Mouse (Mus musculus): ENCODE measurements around the gene 5730596B20Rik.

Gene 5730596B20Rik

DNA sequence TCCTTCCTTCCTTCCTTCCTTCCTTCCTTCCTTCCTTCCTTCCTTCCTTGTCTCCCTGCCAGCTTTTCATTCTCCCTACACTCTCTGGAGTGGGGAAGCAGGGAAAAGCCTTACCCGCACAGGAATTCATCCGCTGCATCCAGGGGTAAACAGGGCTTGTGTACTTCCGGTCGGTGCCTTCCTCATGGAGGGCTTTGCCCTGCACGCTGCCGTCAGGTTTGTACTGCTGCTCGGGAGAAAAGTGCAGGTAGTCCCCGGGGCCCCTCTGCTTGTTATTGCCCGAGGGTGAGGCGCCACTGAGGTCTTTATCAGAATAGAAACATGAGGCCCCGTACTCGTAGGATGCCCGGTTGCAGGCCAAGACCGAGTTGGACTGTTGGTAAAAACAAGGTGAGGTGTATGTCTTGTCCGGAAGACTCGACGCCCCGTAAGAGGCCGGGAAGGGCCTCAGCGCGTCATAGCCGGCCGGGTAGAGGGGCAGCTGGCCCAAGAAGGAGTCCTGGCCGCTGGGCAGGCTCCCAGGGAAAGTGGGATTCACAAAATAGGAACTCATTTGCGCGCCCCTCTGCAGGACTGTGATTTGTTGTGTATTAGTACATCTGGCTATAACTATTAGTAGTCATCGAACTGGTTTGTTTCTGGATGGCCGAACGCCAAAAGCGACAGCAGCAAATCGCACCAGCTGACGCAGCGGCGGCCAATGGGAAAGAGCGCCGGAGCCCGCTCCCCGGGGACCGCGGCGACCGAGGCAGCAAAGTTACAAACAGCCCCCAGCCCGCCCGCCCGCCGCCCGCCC is 31.0 kb downstream of the 5730596B20Rik start, which contains the start of gene Hoxa6:
Gene Hoxa6 (minus strand): TSS at position 651 of the 796 bp plus-strand sequence.
- TF ChIP-seq GATA4 (IDR thresholded peaks at IDR 0.05; ENCODE audit: insufficient replicate concordance, low read length) = no peak

DNA sequence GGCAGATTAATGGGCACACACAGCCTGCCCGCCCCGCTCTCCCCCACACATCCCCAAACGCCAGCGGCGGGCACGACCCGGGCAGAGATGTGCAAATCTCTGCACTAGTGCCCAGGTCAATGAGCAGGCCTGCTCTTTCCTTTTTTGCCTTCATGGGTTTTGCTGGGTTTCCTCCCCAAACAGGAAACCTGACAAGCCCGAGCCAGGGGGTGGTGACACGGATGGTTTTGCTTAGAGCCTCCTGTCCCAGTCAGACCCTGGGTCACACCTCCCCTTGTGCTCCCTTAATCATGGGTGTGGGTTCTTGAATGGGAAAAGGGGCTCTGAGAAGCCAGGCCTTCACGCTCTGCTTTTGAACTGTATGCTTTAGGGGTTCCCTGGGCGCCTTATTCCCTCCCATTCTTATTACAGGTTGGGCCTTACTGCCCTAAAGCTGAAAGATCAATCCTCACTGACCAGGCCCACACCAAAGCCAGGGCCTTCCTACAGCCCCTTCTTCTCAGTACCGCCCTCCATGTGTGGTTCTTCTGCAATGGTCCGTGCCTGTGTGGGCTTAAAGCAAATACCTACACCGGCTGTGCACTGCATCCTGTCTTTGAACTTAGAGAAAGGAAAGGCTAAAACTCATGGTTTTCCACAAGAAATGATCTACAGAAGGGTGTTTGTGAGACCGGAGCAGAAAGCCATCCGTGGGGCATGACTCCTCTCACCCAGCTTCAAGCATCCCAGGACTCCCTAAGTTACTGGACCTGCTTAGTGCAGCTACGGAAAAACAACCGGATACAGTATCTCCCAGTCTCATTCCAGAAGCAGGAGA is 31.8 kb downstream of the 5730596B20Rik start:
- TF ChIP-seq GATA4 (IDR thresholded peaks at IDR 0.05; ENCODE audit: insufficient replicate concordance, low read length) = no peak

DNA sequence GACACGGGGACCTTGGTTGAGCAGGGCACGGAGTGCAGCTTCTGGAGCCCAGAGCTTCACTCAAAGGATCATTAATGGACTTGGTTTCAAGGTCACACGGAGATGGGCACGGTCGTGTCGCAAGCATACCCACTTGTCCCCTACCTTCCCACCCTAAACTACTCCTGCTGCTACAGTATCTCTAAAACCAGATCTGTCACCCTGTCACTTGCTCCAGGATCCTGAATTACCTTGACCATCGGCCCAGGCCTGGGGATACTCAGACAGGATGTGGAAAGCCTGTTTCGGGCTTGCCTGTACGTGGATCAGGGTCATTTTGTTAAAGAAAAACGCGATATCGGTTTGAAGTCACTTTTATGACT is 32.4 kb downstream of the 5730596B20Rik start:
- TF ChIP-seq GATA4 (IDR thresholded peaks at IDR 0.05; ENCODE audit: insufficient replicate concordance, low read length) = no peak

DNA sequence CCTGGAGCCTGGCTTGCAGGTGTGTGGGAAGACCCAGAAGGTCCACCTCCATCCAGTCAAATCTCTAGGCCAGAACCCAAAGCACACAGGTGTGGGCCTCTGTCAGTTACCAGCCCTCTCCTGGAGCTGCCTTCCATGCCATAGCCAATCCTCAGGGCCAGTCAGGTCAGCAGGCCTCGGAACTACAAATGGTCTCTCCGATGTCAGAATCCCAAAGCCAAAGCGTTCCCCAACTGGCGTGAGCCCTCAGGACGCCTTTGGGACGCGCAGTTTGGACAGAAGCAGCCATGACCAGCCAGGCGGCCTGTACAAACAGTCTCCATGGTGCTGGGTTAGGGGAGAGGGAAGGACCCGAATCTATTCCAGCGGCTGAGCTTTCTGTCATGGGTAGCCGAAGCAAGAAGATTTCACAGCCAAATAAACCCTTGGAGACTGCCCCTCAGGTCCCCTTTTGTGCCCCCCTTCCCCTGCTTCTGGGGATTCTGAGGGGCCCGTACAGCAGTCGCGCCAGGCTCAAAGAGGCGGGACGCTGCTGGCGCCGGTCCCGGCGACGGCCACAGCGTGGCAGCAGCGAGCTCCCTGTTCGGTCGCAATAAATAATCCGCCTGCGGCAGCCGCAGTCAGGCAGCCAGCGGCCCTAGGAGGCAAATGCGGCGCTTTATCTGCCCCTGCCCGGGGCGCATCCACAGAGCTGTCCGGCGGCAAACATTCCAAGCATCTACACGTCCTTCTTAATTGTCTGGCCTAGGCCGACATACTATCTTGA is 34.1 kb downstream of the 5730596B20Rik start:
- no peak; the same call in 1 of the 2 replicates for TF ChIP-seq GATA4 (IDR thresholded peaks at IDR 0.05; ENCODE audit: insufficient replicate concordance, low read length)

DNA sequence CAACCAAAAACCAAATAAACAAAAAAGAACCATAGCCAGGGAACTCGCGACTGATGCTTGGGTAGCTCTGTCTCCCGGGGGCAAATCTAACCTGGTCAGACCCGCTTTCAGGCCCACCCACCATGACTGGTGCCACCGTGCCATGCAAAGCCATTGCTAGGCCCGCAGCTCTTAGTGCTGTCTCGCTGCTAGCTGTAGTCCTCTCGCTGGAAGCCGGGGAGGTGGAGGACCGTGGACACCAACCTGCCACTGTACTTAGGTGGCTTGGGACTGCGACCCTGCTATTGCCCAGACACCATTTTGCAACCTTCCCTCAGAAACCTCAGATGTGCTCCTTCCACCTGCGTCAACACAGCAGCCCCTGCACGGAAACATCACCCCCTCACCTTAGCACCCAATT is 34.7 kb downstream of the 5730596B20Rik start:
- TF ChIP-seq GATA4 (IDR thresholded peaks at IDR 0.05; ENCODE audit: insufficient replicate concordance, low read length) = no peak

DNA sequence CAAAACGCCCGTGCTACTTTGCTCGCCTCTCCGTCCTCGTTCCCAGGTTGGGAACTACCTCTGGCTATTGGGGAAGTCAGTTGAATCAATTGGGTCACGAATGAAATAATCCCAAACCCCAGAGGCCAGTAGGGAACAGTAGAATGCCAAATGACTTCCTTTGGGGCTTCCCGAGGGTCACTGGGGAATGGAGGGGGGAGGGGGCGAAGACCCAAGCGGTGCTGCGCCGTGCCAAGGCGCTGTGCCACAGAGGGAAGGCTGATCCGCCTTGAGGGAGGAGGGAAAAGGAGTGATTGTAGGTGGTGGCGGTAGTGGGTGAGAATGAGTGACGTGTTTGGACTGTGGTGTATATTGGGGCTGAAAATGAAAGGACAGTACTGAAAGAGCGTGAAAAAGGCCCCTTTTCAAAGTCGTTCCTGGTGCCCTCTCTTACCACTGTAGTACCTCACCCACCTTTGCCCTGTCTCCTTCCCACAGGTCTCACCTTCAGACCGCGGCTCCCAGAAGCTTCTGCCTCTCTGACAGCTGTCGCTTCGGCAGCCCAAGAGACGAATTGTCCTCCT is 35.3 kb downstream of the 5730596B20Rik start:
- TF ChIP-seq GATA4 (IDR thresholded peaks at IDR 0.05; ENCODE audit: insufficient replicate concordance, low read length) = no peak

DNA sequence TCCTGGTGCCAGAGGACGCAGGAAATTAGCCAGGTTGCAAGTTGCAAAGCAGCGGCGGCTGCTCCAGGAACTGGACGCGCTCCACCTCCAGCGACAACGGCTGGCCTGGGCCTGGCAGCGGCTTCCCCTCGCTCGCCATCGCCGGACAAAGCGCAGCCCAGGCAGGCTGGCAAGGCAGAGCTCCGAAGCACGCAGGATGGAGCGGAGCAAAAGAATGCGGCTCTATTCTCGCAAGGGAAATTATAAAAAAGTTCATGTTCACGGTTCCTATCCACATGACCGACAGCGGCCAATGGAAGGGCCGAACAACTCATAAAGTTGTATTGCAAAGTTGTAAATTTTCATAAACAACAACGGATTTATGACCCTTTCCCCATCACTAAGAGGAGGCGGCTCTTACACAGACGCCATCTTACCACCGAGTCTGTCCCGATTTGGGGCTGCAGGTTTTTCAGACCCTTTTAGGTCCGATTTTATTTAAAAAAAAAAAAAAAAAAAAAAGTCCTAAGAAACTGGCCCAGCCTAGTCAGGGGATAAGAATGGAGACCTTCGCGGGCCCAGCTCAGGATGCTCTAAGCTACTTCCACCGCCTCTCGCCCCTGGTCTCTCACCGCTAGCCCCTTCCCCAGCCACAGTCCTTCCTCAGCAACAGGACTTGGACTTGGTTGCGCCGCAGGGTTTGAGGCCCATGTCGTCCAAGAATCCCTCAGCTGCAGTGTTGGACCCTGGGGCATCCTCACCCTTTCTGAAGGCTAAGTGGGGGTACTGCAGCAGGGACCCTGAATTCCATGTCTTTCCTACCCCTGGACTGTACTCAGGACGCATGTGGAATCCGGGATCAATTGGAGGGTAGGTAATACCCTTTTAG is 36.1 kb downstream of the 5730596B20Rik start, which contains the start of the genes Hoxa3 and Gm28308:
Gene Hoxa3 (minus strand): TSS at position 218 of the 868 bp plus-strand sequence.
Gene Gm28308 (minus strand): TSS at position 221 of the 868 bp plus-strand sequence.
- TF ChIP-seq GATA4 (IDR thresholded peaks at IDR 0.05; ENCODE audit: insufficient replicate concordance, low read length) = no peak

DNA sequence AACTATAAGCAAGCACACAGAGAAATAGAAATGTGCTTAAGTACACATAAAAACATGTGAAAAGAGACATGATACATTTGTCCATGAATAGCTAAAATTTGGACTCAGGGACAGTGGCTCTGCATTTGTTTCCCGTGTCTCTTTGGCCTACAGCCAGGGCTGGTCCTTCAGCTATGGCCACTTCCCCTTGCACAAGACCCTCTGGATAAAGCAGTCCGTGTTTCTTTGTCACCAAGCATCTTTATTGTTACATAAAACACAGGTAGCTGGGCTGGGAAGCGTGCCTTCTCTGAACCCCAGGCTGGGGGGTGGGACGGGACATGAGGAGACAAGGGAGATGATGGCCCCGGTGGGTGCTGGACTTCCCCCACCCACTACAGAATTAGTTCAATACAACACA is 37.0 kb downstream of the 5730596B20Rik start:
- TF ChIP-seq GATA4 (IDR thresholded peaks at IDR 0.05; ENCODE audit: insufficient replicate concordance, low read length) = no peak

DNA sequence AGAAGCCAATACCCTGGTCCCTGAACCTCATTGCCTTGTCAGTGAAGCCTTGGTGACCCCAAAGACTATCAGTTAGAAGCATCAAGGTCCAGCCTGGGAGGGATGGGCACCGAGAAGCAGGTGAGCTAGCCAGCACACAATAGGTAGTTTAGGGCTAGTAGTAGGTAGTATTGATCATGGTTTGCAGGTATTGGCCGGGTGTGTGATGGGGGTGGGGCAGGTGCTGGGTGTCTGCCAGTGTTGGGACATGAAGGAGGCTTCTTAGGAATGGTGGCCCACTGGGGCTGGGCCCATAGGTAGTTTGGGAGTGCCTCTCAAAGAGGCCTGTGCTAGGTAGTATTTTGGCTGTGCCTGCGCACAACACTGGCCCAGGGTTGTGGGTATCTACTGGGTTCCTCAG is 37.8 kb downstream of the 5730596B20Rik start:
- no peak for TF ChIP-seq GATA4 (IDR thresholded peaks at IDR 0.05; ENCODE audit: insufficient replicate concordance, low read length)

DNA sequence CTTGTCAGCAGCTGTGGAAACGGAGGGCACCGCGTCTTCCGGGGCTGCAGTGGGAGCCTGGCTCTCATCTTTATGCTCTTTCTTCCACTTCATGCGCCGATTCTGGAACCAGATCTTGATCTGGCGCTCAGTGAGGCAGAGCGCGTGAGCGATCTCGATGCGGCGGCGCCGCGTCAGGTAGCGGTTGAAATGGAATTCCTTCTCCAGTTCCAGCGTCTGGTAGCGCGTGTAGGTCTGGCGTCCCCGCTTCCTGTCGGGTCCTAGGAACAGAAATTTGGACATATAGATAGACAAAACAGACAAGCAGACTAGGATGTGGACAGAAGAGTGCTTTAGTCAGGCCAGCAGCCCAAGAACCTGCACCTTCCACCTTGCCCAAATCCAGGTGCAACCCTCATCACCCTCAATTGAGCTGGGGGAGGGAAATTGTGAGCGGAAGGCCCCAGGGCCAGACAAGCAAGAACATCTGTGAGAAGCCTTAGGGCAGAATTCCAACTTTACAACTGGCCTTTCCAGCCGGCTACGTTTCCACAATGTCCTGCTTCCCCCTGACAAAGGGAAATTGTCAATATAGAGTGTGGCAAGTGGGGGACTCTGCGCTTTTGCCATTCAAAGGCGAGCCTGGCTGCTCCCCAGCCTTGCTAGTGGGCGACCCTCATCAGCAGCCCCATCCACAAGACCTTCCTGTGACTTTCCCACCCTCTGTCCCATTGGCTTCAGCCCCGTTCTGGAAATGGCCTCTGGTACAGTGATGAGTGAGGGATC is 38.7 kb downstream of the 5730596B20Rik start:
- TF ChIP-seq GATA4 (IDR thresholded peaks at IDR 0.05; ENCODE audit: insufficient replicate concordance, low read length) = no peak

DNA sequence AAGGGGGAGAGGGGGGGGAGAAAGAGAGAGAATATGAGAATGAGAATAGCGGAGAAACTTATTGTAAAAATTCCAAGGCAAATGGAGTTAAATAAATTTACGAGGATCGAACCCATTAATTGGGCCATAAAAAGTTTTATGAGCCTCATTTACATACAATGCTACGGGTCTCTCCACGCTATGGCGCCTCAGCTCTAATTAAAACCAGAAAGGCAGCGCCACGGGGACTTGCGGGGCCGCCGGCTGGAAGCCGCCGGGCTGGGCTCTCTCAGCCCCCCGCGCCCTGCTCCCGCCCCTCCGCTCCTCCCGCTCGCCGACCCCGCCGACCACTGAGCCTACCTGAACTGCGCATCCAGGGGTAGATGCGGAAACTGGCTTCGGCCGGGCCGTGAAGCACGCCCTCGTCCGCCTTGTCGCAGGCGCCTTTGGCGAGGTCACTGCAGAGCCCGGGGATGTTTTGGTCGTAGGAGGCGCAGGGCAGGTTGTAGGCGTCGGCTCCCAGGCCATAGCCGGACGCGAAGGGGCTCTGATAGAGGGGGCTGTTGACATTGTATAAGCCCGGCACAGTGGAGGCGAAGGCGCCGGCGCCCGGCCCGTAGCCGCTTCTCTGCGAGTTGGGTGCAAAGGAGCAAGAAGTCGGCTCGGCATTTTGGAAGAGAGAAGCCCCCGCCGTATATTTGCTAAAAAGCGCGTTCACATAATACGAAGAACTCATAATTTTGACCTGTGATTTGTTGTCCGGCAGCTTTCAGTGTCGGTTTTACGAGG is 39.6 kb downstream of the 5730596B20Rik start:
- no peak for TF ChIP-seq GATA4 (IDR thresholded peaks at IDR 0.05; ENCODE audit: insufficient replicate concordance, low read length)

DNA sequence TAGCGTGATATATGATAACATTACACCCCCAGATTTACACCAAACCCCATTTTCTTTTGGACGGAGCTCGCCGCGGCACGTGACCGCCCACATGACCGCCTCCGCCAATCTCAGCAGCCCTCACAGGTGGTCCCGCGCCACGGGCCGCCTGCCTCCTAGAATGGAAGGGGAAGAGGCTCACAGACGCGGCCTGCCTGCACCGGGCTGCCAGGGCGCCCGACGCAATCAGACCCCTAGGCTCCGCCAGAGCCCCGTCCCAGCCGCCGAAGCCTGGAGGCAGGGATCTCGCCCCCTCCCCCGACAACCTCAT is 40.1 kb downstream of the 5730596B20Rik start:
- no peak for TF ChIP-seq GATA4 (IDR thresholded peaks at IDR 0.05; ENCODE audit: insufficient replicate concordance, low read length)

Data from liver, adult (tissue).